Mouse (Mus musculus) midbrain, embryonic 15.5 days (tissue): Measurements from ENCODE around the gene Cbfb. TPM values are rescaled to one million over a fixed set of nuclear protein-coding genes. Genes with fewer than 3 reads are reported as not detected.
"Not testable (repeated sequence)": the region's sequence is repeated elsewhere in the genome, so short reads cannot be mapped to it uniquely, and the experiment has no call there.

ENCODE experiments used
- ATAC-seq: fragments of 200-750 bp; cut with Nextera tagmentation; replicated peaks from 2 replicates; pipeline ENCODE4 v1.8.0; 2017; ENCODE audit warnings: moderate TSS enrichment
- H3K27ac ChIP-seq: fragments of 300-500 bp; sonication (generic); 2 replicates; pipeline ENCODE4 v1.5.1; 2015; ENCODE audit warnings: mild to moderate bottlenecking, inconsistent platforms
- H3K27me3 ChIP-seq: fragments of 300-500 bp; sonication (generic); replicated peaks from 2 replicates; pipeline ENCODE4 v1.6.1; 2015; ENCODE audit warnings: inconsistent platforms
- H3K36me3 ChIP-seq: fragments of 300-500 bp; sonication (generic); replicated peaks from 2 replicates; pipeline ENCODE4 v1.6.1; 2015; ENCODE audit warnings: inconsistent platforms
- H3K4me1 ChIP-seq: fragments of 300-500 bp; sonication (generic); 2 replicates; pipeline ENCODE4 v1.6.1; 2015; ENCODE audit warnings: inconsistent platforms
- H3K4me2 ChIP-seq: fragments of 300-500 bp; sonication (generic); 2 replicates; pipeline ENCODE4 v1.6.1; 2015; ENCODE audit warnings: inconsistent platforms, mild to moderate bottlenecking, moderate library complexity
- H3K4me3 ChIP-seq: fragments of 300-500 bp; sonication (generic); 2 replicates; pipeline ENCODE4 v1.5.1; 2015; ENCODE audit warnings: mild to moderate bottlenecking, inconsistent platforms
- H3K9ac ChIP-seq: fragments of 300-500 bp; sonication (generic); 2 replicates; pipeline ENCODE4 v1.6.1; 2015; ENCODE audit warnings: mild to moderate bottlenecking, inconsistent platforms
- H3K9me3 ChIP-seq: fragments of 300-500 bp; sonication (generic); 2 replicates; pipeline ENCODE4 v1.6.1; 2016; ENCODE audit warnings: inconsistent platforms
- WGBS: fragments of 180-500 bp; shearing (Covaris S2); methylation state at CpG from one replicate; pipeline ENCODE4 v1.1.7; 2015; ENCODE audit warnings: mixed read lengths; 5-methylcytosine and 5-hydroxymethylcytosine counted together
- polyA plus RNA-seq: library from polyadenylated mRNA; unstranded; fragments of >200 nt; fragmentation: Nextera tagmentation; extraction: Ambion mirVana; gene quantifications from 2 replicates; pipeline ENCODE4 v1.2.1, GENCODE M21; 2015

Gene Cbfb
- polyA plus RNA-seq, 1 experiment from 2014 or later = 20.3 TPM

DNA sequence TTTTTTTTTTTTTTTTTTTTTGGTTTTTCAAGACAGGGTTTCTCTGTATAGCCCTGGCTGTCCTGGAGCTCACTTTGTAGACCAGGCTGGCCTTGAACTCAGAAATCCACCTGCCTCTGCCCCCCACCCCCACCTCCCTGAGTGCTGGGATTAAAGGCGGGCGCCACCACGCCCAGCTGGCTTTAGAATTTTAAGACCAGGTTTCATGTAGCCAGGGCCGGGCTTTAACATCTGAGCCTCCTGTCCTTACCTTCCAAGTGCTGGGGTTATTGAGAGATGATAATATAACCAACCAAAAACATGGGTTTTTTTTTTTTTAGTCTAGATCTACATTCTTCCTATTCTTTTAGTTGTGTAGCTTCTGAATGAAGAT, 61.8 kb downstream of the Cbfb start:
- WGBS = 92% methylated on average over 4 of the region's 4 CpGs
- H3K9ac ChIP-seq, ATAC-seq, H3K27me3 ChIP-seq, H3K9me3 ChIP-seq, H3K4me1 ChIP-seq, H3K4me3 ChIP-seq, H3K27ac ChIP-seq, H3K4me2 ChIP-seq: not testable (repeated sequence)
- H3K36me3 ChIP-seq = 0 out of 2 replicates have a peak, but pooled peaks cover 10% of the 10 kb centered on the region

DNA sequence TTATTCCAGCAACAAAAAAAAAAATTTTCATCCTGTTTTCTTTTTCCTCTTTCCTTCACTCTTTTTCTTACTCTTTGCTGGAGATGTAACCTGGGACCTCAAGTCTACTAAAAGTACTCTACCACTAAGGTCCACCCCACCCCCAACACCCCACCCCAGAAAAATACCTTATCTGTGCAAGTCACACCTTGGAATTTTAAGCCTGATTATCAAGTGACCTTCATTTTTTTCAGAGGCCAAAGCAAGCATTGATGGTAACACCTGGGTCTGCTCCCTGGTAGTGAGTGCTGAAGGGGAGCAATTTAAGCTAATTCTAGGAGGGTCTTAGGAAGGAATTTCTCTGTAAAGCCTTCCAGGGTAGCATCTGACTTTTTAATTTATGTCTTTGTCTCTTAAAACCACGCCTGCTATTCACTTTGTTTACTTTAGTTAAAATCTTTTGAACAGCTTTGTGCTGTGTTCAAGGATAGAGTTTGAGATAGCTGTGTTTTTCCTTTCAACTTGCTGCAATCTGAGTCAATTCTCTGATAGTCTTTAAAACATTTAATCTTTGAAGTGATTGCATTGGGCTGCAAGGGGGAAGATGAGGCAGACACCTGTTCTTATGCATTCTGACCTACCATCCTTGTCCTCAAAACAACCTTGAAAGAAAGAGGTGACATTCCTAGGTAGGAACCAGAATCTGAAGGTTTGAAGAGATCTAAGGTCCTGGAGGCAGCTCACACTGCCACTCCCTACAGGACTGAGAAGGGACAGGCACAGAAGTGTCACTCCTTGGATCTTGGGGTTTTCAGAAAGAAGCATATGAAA, 62.9 kb downstream of the Cbfb start:
- Histone ChIP-seq H3K27me3 (no peaks in the 10 kb centered on the region), H3K9me3 (no peaks in the 10 kb centered on the region), H3K27ac (no peak overlapping the region), H3K36me3 (0 out of 2 replicates have a peak, but pooled peaks cover 10% of the 10 kb centered on the region), H3K4me2 (no peak overlapping the region), H3K4me3 (no peak overlapping the region), H3K9ac (no peak overlapping the region), H3K4me1 (no peaks in the 10 kb centered on the region)
- WGBS = 77% methylated on average over 1 of the region's 1 CpGs
- ATAC-seq = no peak

DNA sequence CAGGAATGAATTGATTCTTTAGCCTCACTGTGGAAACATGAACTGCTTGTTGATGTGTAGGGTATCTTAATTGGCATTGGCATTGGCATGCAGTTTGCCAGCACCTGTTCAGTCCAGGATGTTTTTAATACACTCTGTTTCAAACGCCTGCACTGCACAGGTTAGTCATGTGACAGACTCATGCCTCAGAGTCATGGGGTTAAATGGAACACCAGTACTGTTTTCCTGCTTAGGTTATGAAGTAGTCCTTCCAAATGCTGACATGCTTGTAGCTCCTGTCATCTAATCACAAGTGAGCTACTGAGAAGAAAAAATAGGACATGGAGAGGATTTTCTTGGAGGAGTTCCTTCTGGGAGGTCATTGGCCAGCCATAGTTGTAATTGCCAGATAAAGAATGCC, 64.7 kb downstream of the Cbfb start:
- WGBS = 84% methylated on average over 1 of the region's 1 CpGs
- H3K27ac ChIP-seq = no peak overlapping the region
- no peaks in the 10 kb centered on the region for H3K9me3 ChIP-seq
- H3K36me3 ChIP-seq = peaks cover 16% of the 10 kb centered on the region
- no peaks in the 10 kb centered on the region for H3K27me3 ChIP-seq
- ATAC-seq = no peak
- H3K9ac ChIP-seq = no peak overlapping the region
- H3K4me2 ChIP-seq = no peak overlapping the region
- no peaks in the 10 kb centered on the region for H3K4me1 ChIP-seq
- H3K4me3 ChIP-seq = no peak overlapping the region

DNA sequence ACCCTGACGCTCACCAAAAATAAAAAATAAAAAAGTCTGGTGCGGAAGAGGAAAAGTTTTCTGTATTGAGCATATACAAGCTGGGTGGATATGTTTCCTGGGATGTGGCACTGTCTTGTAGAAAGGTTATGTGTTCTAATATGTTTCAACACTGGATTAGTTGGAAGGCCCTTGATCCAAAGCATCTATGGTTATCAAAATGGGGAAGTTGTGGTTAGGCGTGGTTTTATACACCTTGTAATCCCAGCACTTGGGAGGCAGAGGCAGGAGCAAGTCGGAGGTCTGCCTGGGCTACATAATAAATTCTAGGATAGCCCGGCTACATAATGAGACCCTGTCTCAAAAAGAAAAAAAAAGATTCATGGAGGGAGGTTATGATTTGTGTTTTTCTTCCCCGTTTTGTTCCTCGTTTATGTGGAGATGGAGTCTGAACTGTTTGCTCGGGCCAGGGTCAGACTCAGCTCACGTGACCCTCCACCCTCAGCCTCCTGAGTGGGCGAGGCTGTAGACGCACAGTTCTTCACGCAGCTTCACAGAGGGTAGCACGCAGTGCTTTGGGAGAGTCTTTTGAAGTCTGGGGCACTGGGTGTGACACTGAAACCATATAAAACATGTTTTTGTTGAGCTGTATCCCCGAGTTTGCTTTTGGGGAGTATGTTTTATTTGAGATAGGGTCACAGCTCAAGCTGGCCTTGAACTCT, 67.1 kb downstream of the Cbfb start:
- Histone ChIP-seq H3K4me1 (no peaks in the 10 kb centered on the region), H3K9me3 (no peaks in the 10 kb centered on the region), H3K27me3 (no peaks in the 10 kb centered on the region), H3K4me3 (no peak overlapping the region), H3K4me2 (no peak overlapping the region), H3K36me3 (peaks cover 28% of the 10 kb centered on the region), H3K9ac (no peak overlapping the region), H3K27ac (no peak overlapping the region)
- ATAC-seq = no peak
- 91% methylated on average over 14 of the region's 14 CpGs for WGBS

DNA sequence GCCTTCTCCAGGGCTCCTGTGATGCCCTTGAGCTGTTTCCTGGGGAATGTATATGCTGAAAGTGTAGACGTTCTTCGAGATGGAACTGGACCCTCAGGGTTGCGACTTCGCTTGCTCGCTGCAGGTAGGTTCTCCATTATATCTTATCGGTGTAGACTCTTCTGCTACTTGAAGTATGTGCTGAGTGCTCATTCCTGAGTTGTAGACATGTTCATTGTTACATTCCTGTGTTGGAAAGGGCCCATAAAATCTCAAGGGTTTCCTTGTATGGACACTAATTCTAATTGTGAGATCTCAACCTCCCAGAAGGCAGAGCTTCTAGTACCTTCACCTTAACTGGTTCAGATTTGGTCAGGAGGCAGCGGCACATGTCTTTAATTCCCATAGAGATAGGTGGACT, 70.5 kb downstream of the Cbfb start:
- no peaks in the 10 kb centered on the region for H3K27me3 ChIP-seq
- H3K4me3 ChIP-seq = no peak overlapping the region
- no peak for ATAC-seq
- 96% methylated on average over 7 of the region's 7 CpGs for WGBS
- H3K4me1 ChIP-seq = no peaks in the 10 kb centered on the region
- H3K9ac ChIP-seq = no peak overlapping the region
- peaks cover 21% of the 10 kb centered on the region for H3K36me3 ChIP-seq
- H3K9me3 ChIP-seq = no peaks in the 10 kb centered on the region
- H3K4me2 ChIP-seq = no peak overlapping the region
- no peak overlapping the region for H3K27ac ChIP-seq

DNA sequence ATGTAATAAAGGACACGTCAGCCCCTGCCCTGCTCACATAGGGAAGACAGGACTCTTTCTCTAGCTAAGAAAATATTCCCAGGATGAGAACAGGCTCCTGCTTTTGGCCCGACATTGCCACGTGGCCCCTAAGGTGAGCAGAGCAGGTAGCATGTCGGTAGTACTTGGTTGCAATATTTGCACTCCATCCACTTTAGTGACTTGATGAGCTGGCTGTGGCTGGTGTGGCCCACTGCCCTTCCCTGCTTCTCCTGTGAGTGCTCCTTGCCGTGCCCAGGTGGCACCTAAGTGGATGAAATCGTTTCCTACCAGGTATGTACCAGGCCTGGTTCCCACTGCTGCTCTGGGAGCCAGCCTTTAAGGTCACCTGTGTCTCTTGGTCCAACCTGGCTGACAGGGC, 81.5 kb downstream of the Cbfb start:
- peaks cover 12% of the 10 kb centered on the region for H3K27me3 ChIP-seq
- H3K36me3 ChIP-seq = peaks cover 33% of the 10 kb centered on the region
- no peaks in the 10 kb centered on the region for H3K9me3 ChIP-seq
- H3K27ac ChIP-seq = no peak overlapping the region
- H3K4me2 ChIP-seq = no peak overlapping the region
- no peak for ATAC-seq
- no peak overlapping the region for H3K4me3 ChIP-seq
- H3K4me1 ChIP-seq = peaks cover 16% of the 10 kb centered on the region
- no peak overlapping the region for H3K9ac ChIP-seq
- 95% methylated on average over 6 of the region's 6 CpGs for WGBS

DNA sequence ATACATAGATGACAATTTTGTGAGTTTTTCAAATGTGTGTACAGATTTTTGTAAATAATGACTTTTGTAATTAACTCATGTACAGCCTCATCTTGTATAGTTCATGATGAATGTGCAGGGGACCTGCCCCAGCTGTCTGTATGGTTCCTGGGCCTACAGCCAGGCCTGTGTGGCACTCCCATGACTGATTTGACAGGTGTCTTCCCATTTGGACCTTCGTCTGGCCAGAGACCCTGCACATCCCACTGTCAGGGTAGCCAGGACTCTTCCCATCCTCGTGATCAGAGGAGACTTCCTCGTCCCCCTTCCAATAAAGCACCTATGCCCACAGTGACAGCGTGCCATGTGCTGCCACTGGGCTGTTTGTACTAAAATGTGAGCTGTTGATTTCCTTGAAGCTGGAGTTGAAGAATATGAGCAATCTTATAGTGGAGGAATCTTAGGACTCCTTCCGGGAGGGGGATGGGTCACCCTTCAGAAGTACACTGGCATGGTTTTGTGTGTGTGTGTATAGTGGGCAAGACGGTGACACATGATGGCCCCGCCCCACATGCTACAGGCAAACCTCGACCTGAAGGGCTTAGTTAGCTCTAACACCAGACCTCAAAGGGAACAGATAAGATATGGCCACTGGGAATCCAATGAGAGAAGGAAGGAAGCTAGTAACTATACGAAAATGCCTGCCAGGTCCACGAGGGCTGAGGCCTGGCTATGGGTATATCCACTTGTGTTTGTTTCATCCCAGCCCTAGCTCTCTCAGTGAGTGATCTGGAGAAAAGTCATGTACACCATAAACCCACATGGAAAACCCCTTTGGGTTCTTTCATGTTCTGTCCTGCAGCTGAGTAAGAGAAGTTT, 82.4 kb downstream of the Cbfb start:
- WGBS = 93% methylated on average over 10 of the region's 10 CpGs
- no peak overlapping the region for H3K27ac ChIP-seq
- H3K4me2 ChIP-seq = 0 out of 2 replicates have a peak overlapping the region, but pooled peaks have one; percentile 90
- H3K9me3 ChIP-seq = no peaks in the 10 kb centered on the region
- no peak overlapping the region for H3K4me3 ChIP-seq
- H3K27me3 ChIP-seq = peaks cover 19% of the 10 kb centered on the region
- no peak for ATAC-seq
- peaks cover 16% of the 10 kb centered on the region for H3K4me1 ChIP-seq
- H3K9ac ChIP-seq = no peak overlapping the region
- H3K36me3 ChIP-seq = peaks cover 29% of the 10 kb centered on the region

DNA sequence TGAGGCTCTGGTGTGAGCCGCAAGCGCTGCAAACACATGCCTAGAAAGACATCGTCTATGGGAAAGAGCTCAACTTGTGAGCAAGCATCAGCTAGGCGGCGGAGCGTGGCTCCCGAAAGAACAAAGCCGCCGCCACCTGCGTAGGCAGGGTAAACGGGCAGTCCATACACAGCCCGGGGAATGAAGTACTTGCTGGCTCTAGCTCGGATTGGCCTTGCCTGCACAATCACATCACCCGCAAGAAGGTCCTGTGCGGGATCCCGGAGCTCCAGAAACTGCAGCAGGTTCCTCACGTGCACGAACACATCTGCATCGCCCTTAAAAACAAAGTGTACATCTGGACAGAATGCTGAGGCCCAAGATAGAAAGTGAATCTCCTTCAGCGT, 83.3 kb downstream of the Cbfb start:
- H3K9me3 ChIP-seq = no peaks in the 10 kb centered on the region
- ATAC-seq = peak; percentile 41
- H3K36me3 ChIP-seq = peaks cover 24% of the 10 kb centered on the region
- peaks cover 18% of the 10 kb centered on the region for H3K4me1 ChIP-seq
- peak overlapping the region; percentile 53; the same call in 1 of the 2 replicates for H3K9ac ChIP-seq
- WGBS = 30% methylated on average over 20 of the region's 20 CpGs
- no peak overlapping the region for H3K27ac ChIP-seq
- peak overlapping the region; percentile 53 for H3K4me3 ChIP-seq
- peaks cover 28% of the 10 kb centered on the region for H3K27me3 ChIP-seq
- H3K4me2 ChIP-seq = peak overlapping the region; percentile 90

DNA sequence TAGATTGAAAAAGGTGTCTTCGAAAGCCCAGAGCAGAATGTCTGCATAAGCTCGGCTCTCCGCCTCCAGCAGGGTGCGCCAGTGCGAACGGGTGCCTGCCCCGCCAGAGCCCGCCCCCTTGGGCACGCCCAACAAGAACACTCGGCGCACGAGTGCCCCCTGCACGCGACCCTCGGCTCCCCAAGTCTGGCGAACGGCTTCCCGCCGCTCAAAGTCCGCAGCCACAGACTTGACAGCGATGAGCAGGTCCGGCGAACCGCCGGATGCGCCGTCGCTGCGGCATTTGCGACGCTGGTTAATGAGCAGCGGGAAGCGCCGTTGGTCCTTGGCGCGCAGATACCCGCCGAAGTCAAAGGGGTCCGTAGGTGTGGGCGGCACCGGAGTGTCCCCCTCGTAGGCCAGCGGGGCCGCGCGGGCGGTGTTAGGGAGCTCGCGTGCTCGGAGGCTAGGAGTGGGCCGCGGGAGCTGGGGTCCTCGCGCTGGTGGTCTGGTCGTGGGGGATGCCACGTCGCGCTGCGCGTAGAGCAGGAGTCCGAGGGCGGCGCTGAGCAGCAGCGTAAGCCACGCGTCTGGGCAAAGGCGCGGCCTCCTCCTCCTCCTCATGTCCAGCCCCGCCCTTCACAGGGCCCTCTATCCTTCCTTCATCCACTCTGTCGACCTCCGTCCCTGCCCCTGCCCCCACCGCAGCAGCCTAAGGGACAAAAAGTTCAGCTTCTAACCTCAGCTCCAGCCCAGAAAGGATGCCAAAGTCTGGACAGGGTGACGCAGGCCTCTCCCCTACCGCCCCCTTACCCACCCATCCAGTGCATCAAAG, 83.9 kb downstream of the Cbfb start:
- ATAC-seq = peak; percentile 85
- under 1% methylated on average over 74 of the region's 74 CpGs for WGBS

DNA sequence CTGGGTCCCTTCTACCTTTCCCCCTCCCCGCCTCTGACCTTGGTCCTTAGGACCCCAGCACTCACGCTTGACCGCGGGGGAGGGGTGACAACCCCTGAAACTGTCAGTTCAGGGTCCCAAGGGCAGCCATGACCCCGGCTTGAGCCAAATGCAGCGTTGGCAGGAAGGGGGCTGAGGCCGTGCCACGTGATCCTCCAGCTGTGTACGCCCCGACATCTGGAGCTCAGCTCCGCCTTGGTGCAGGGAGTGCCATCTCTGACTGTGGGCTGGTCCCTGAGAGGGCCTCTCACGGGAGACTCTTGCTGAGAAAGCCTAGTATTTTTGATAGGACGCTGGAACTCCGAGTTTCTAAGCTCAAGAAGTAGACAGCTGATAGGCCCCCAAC, 84.5 kb downstream of the Cbfb start, which contains the start of gene B3gnt9:
Gene B3gnt9 (minus strand): TSS at position 188 of the 385 bp plus-strand sequence.
- 3% methylated on average over 14 of the region's 14 CpGs for WGBS
- H3K9ac ChIP-seq = peak within 1 kb of the TSS; percentile 53
- H3K36me3 ChIP-seq = peaks cover 16% of the 10 kb centered on the region
- H3K4me2 ChIP-seq = peak within 1 kb of the TSS; percentile 90
- H3K9me3 ChIP-seq = no peaks in the 10 kb centered on the region
- peak; percentile 24 for ATAC-seq
- peak within 1 kb of the TSS; percentile 53 for H3K4me3 ChIP-seq
- H3K27ac ChIP-seq = peak within 1 kb of the TSS; percentile 53; the same call in 1 of the 2 replicates
- H3K27me3 ChIP-seq = peaks cover 39% of the 10 kb centered on the region
- peaks cover 30% of the 10 kb centered on the region for H3K4me1 ChIP-seq

More for the DNA sequence above, 83.9 kb downstream of the Cbfb start:
- Histone ChIP-seq H3K36me3 (peaks cover 22% of the 10 kb centered on the region), H3K9me3 (no peaks in the 10 kb centered on the region), H3K4me3 (peak overlapping the region; percentile 53), H3K27me3 (peaks cover 34% of the 10 kb centered on the region), H3K4me2 (peak overlapping the region; percentile 90), H3K9ac (peak overlapping the region; percentile 53), H3K27ac (peak overlapping the region; percentile 53; the same call in 1 of the 2 replicates), H3K4me1 (peaks cover 24% of the 10 kb centered on the region)

DNA sequence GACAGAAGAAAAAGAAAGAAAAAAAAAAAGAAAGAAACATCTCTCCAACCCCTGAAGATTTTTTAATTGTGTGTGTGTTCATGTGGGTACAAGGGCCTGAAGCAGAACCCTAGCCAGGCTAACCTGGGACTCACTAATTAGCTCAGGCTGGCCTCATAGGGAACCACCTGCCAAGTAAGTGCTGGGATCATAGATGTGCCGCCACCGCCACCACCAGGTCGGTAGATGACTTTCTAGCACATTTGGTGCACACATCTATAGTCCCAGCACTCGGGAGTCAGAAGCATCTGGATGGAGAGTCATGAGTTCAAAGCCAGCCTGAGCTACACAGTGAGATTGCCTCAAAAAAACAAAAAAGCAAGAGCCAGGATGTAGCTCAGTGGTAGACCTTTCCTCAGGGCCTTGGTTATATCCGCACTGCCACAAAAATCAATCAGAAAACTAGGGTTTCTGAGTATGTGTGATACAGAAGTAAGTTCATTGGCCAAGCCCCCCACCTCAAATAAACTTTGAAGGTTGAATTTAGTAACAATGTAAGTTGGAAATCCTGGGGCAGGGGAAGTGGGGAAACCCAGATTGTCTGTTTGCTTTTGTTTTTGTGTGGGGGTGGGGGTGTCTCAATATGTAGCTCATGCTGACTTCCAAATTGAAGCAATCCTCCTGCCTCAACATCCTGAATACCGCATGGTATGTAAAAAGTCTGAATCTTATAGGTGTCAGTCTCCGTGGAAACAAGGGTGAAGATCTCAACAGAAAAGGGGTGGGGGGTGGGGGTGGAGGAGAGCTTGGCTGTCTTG, 87.0 kb downstream of the Cbfb start:
- ATAC-seq = no peak

More for the DNA sequence above, 87.0 kb downstream of the Cbfb start:
- Histone ChIP-seq H3K27me3 (peaks cover 61% of the 10 kb centered on the region), H3K36me3 (no peaks in the 10 kb centered on the region), H3K9me3 (no peaks in the 10 kb centered on the region), H3K4me2 (no peak overlapping the region), H3K4me3 (no peak overlapping the region), H3K4me1 (peaks cover 32% of the 10 kb centered on the region), H3K9ac (no peak overlapping the region), H3K27ac (no peak overlapping the region)
- WGBS = 71% methylated on average over 7 of the region's 7 CpGs
